Mouse (Mus musculus) megakaryocyte, embryonic 14.5 days (primary cell): ENCODE measurements around the gene Trappc6a. TPM values are rescaled to one million over a fixed set of nuclear protein-coding genes. Genes with fewer than 3 reads are reported as not detected.

Experiments used
- H3K27me3 ChIP-seq: replicated peaks from 2 replicates; pipeline ENCODE3; 2012; ENCODE audit warnings: inconsistent platforms
- H3K36me3 ChIP-seq: replicated peaks from 2 replicates; pipeline ENCODE3; 2012; ENCODE audit warnings: low read length, inconsistent platforms, mixed read lengths
- H3K4me1 ChIP-seq: 2 replicates; pipeline ENCODE4 v1.6.1; 2012; ENCODE audit warnings: inconsistent platforms
- H3K4me3 ChIP-seq: replicated peaks from 2 replicates; pipeline ENCODE3; 2012; ENCODE audit warnings: moderate library complexity, mild to moderate bottlenecking, inconsistent platforms
- H3K9me3 ChIP-seq: 2 replicates; pipeline ENCODE4 v1.6.1; 2012; ENCODE audit warnings: inconsistent platforms
- FLI1 ChIP-seq: IDR thresholded peaks from 2 replicates; pipeline ENCODE4 v1.6.1; 2012; ENCODE audit warnings: low read length, inconsistent platforms, mixed read lengths
- GATA1 ChIP-seq: IDR thresholded peaks from 3 replicates; pipeline ENCODE4 v1.6.1; 2012; ENCODE audit warnings: mixed read lengths, low read length, inconsistent platforms, borderline replicate concordance
- polyA plus RNA-seq: library from polyadenylated mRNA; stranded (reverse); fragments of >175 nt; gene quantifications from 2 replicates; pipeline ENCODE4 v1.2.3, GENCODE M21; 2012; ENCODE audit warnings: low replicate concordance; ENCODE audit not compliant: insufficient read depth

Trappc6a gene
- polyA plus RNA-seq, 1 experiment = 613 TPM

GRCm38 (mm10) chr7:19467638-19468037 is 40.6 kb upstream of the Trappc6a start:
- Histone ChIP-seq H3K4me3 (peak overlapping the region; percentile 8), H3K36me3 (peaks cover 59% of the 10 kb centered on the region), H3K27me3 (no peaks in the 10 kb centered on the region), H3K9me3 (no peaks in the 10 kb centered on the region), H3K4me1 (peaks cover 93% of the 10 kb centered on the region)
- TF ChIP-seq FLI1 (no peak), GATA1 (no peak)

GRCm38 (mm10) chr7:19468279-19468678 is 39.9 kb upstream of the Trappc6a start:
- peaks cover 93% of the 10 kb centered on the region for H3K4me1 ChIP-seq
- H3K36me3 ChIP-seq = peaks cover 66% of the 10 kb centered on the region
- no peaks in the 10 kb centered on the region for H3K27me3 ChIP-seq
- no peaks in the 10 kb centered on the region for H3K9me3 ChIP-seq
- TF ChIP-seq GATA1 (no peak), FLI1 (no peak)
- H3K4me3 ChIP-seq = no peak overlapping the region

GRCm38 (mm10) chr7:19469404-19469803 is 38.8 kb upstream of the Trappc6a start:
- peaks cover 93% of the 10 kb centered on the region for H3K4me1 ChIP-seq
- peaks cover 75% of the 10 kb centered on the region for H3K36me3 ChIP-seq
- no peaks in the 10 kb centered on the region for H3K9me3 ChIP-seq
- H3K27me3 ChIP-seq = no peaks in the 10 kb centered on the region
- H3K4me3 ChIP-seq = no peak overlapping the region
- TF ChIP-seq GATA1 = no peak
- no peak for TF ChIP-seq FLI1

- Histone ChIP-seq H3K9me3 (no peaks in the 10 kb centered on the region), H3K4me3 (no peak overlapping the region), H3K27me3 (no peaks in the 10 kb centered on the region), H3K4me1 (peaks cover 89% of the 10 kb centered on the region), H3K36me3 (peaks cover 83% of the 10 kb centered on the region)
- TF ChIP-seq GATA1 = no peak
Measured at GRCm38 (mm10) chr7:19470308-19470707, 37.9 kb upstream of the Trappc6a start.

GRCm38 (mm10) chr7:19472403-19472802 is 35.8 kb upstream of the Trappc6a start:
- Histone ChIP-seq H3K9me3 (no peaks in the 10 kb centered on the region), H3K4me3 (peak overlapping the region; percentile 90), H3K4me1 (peaks cover 84% of the 10 kb centered on the region), H3K36me3 (peaks cover 82% of the 10 kb centered on the region), H3K27me3 (no peaks in the 10 kb centered on the region)
- TF ChIP-seq FLI1 (no peak), GATA1 (no peak)

- no peaks in the 10 kb centered on the region for H3K9me3 ChIP-seq
- peak overlapping the region; percentile 90 for H3K4me3 ChIP-seq
- H3K36me3 ChIP-seq = peaks cover 88% of the 10 kb centered on the region
- peaks cover 89% of the 10 kb centered on the region for H3K4me1 ChIP-seq
- no peak for TF ChIP-seq FLI1
- TF ChIP-seq GATA1 = no peak
- no peaks in the 10 kb centered on the region for H3K27me3 ChIP-seq
Measured at GRCm38 (mm10) chr7:19473875-19474443, 34.2 kb upstream of the Trappc6a start.

GRCm38 (mm10) chr7:19477084-19477483 is 31.1 kb upstream of the Trappc6a start:
- Histone ChIP-seq H3K27me3 (no peaks in the 10 kb centered on the region), H3K4me3 (no peak overlapping the region)
- TF ChIP-seq GATA1 (no peak), FLI1 (no peak)

GRCm38 (mm10) chr7:19477624-19478384 is 30.4 kb upstream of the Trappc6a start:
- Histone ChIP-seq H3K4me1 (peaks cover 58% of the 10 kb centered on the region), H3K27me3 (no peaks in the 10 kb centered on the region), H3K4me3 (no peak overlapping the region), H3K9me3 (no peaks in the 10 kb centered on the region), H3K36me3 (peaks cover 83% of the 10 kb centered on the region)
- no peak for TF ChIP-seq FLI1
- no peak for TF ChIP-seq GATA1

More at GRCm38 (mm10) chr7:19477084-19477483, 31.1 kb upstream of the Trappc6a start:
- Histone ChIP-seq H3K4me1 (peaks cover 65% of the 10 kb centered on the region), H3K9me3 (no peaks in the 10 kb centered on the region), H3K36me3 (peaks cover 84% of the 10 kb centered on the region)

- TF ChIP-seq GATA1 = no peak
- TF ChIP-seq FLI1 = no peak
- Histone ChIP-seq H3K9me3 (no peaks in the 10 kb centered on the region), H3K27me3 (no peaks in the 10 kb centered on the region), H3K4me3 (no peak overlapping the region), H3K36me3 (peaks cover 80% of the 10 kb centered on the region), H3K4me1 (peaks cover 54% of the 10 kb centered on the region)
Measured at GRCm38 (mm10) chr7:19483281-19483680, 24.9 kb upstream of the Trappc6a start.

- no peaks in the 10 kb centered on the region for H3K9me3 ChIP-seq
- H3K27me3 ChIP-seq = no peaks in the 10 kb centered on the region
- no peak overlapping the region for H3K4me3 ChIP-seq
- TF ChIP-seq GATA1 (no peak), FLI1 (no peak)
- H3K36me3 ChIP-seq = peaks cover 86% of the 10 kb centered on the region
- peaks cover 47% of the 10 kb centered on the region for H3K4me1 ChIP-seq
Measured at GRCm38 (mm10) chr7:19485488-19485887, 22.7 kb upstream of the Trappc6a start.

- Histone ChIP-seq H3K4me1 (peaks cover 56% of the 10 kb centered on the region), H3K4me3 (peak overlapping the region; percentile 74), H3K36me3 (peaks cover 87% of the 10 kb centered on the region), H3K27me3 (no peaks in the 10 kb centered on the region), H3K9me3 (no peaks in the 10 kb centered on the region)
- TF ChIP-seq GATA1 (no peak), FLI1 (no peak)
Measured at GRCm38 (mm10) chr7:19486549-19486948, 21.6 kb upstream of the Trappc6a start.
